Mouse (Mus musculus): ENCODE data around the gene Atp5b.

The Atp5b gene

DNA sequence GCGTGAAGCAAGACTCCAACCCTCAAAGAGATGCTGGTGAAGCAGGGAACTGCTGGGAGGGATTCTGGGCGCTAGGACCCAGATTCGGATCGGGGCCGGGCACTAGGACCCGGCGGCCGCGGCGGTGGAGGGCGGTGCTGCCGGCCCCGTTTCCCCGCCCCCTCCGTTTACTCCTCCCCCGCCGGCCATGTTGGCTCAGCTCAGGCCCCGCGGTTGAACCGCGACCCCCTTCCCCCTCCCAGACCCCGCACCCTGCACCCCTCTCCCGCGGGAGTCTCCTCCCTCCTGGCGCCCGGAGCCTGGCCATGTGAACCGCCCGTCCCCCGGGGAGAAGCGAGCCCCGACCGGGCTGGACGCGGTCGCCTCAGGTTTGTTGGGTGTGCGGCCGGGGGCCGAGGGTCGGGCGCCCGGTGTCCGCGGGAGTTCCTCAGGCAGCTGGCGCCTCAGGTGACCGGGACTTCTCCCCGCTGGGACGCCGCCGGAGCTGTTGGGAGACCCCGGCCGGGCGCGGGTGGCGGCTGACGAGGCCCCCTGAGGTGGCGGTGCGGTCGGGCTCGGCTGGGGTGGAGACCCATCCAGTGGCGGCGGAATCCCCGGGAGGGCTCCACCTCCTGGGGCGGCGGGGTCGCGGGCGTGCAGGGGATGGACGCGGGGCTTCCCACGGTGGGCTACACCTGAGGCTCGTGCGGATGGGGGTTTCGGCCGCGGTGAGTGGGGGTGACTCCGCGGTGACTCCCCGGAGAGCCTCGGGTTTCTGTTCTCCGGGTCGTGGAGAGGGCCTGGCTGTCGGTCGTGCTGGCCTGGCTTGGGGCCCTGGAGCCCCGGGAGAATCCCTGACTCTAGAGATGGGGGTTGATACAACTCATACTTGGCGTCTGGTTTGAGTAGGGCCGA is 13.9 kb downstream of the Atp5b start:
- peak; percentile 91 for DNase-seq (ENCODE audit: inconsistent ontology term)

DNA sequence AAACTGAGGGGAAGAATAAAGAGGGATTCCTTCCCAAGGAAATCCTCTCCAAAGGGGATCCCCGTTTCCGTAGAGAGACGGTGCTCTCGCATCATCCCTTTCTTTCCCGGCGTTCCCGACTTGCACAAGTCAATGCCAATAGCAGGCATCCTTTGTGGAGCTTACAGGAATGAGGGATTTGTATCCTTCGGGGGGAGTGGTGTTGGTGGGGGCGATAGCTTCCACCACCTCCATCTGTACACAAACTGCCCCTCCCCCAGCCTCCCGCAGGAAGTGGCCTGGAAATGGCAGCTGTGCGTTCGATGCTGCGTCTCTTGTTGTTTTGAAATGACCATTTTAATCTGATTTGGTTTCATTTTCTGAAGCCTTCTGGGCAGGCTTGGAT is 14.5 kb downstream of the Atp5b start:
- peak; percentile 65 for DNase-seq (ENCODE audit: inconsistent ontology term)

GRCm38 (mm10) chr10:128110103-128110761 is 27.2 kb downstream of the Atp5b start:
- DNase-seq (ENCODE audit: inconsistent ontology term), result no peak

GRCm38 (mm10) chr10:128111227-128111626 is 28.2 kb downstream of the Atp5b start:
- no peak for DNase-seq (ENCODE audit: inconsistent ontology term)

DNA sequence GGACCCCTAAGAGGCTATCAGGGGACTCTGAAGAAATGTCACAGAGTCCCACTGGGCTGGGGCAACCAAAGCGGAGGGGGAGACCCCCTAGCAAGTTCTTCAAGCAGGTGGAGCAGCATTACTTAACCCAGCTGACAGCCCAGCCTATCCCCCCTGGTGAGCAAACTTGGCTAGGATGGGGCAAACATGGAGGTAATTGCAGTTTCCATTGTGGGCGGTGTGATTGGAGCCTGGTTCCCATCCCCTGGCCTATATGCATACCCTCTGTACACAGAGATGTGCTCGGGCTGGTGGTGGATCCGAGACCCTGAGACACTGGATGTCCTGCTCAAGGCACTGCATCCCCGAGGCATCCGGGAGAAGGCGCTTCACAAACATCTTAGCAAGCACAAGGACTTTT is 40.8 kb downstream of the Atp5b start:
- no peak for DNase-seq (ENCODE audit: inconsistent ontology term)

DNA sequence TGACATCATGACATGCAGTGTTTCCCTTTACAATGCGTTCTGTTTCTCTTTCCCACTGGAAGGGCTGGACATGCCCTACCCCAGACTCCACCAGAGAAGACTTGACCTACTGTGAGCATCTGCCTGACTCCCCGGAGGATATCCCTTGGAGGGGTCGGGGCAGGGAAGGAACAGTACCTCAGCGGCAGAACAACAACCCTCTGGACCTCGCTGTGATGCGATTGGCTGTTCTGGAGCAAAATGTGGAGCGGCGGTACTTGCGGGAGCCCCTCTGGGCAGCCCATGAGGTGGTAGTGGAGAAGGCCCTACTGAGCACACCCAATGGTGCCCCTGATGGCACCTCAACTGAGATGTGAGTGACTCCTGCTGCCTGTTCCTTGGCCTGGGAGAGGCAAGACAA is 41.8 kb downstream of the Atp5b start:
- no peak for DNase-seq (ENCODE audit: inconsistent ontology term)

DNA sequence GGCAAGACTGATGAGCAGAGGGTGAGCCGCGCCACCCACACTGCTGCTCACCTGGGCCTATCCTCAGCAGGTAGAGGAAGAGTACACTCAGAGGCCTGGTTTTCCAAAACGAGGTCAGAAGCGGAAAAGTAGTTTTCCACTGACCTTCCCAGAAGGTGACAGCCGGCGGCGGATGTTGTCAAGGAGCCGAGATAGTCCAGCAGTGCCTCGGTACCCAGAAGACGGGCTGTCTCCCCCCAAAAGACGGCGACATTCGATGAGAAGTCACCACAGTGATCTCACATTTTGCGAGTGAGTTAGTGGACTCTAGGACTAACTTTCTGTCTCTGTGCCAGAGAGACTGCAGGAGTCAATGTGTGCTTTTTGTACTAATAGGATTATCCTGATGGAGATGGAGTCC is 42.9 kb downstream of the Atp5b start:
- DNase-seq (ENCODE audit: inconsistent ontology term), result no peak

GRCm38 (mm10) chr10:128127497-128127896 is 44.4 kb downstream of the Atp5b start:
- DNase-seq (ENCODE audit: inconsistent ontology term), result no peak

DNA sequence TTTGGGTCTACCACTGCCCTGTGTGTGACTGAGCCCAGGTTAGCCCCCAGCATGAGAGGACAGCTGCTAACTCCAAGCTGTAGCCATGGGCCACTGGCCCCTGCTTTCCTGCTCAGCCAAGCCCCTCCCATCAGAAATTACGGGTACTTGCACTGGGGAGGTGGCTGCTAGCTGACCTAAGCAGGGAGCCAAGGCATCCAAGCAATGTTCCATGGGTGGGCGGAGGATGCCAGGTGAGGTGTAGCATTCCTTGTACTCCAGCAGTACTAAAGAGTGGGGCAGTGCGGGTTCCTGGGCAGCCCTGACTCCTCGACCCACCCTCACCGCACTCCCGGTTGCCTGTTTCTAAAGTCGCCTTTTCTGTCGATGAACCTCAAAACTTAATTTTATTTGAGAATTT is 45.1 kb downstream of the Atp5b start:
- no peak for DNase-seq (ENCODE audit: inconsistent ontology term)

GRCm38 (mm10) chr10:128131297-128131696 is 48.2 kb downstream of the Atp5b start:
- no peak for DNase-seq (ENCODE audit: inconsistent ontology term)

DNA sequence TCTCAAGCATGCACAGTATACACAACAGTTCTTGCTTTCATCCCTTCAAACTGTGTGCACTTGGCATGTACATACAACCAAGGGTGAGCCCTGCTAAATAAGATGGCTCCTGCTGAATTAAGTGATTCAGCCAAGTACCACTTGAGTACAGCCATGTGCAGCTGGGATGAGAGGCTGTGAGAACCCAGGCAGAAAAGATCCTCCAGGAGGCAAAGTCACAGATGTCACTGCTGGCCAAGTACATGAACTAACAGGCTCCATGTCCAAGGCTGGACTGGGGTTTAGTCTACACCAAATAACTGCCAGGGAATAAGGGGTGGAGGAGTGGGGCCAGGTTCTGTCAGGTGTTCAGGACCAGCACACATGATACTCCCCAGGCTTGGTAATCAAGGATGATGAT is 48.7 kb downstream of the Atp5b start:
- no peak for DNase-seq (ENCODE audit: inconsistent ontology term)

GRCm38 (mm10) chr10:128133650-128134332 is 50.7 kb downstream of the Atp5b start:
- no peak for DNase-seq (ENCODE audit: inconsistent ontology term)

DNA sequence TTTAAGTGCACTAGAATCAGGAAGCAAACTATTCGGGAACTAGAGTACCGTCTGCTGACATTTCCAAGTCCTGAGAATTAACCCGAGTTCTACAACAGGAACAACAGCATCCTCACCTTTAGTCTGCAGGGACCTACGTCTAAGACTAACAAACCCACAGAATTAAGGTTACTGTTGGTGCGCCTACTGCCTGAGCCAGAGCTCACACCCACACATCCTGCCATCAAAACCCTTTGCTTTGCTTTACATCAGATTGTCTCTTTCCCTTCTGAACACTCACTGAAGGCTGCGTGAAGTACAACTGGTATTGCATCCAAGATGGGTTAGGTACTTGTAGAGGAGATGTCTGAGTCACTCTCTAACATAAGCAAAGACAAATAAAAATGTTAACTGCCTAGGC is 52.3 kb downstream of the Atp5b start:
- no peak for DNase-seq (ENCODE audit: inconsistent ontology term)

Data from Muller cell, postnatal 12 days (primary cell).